Mouse (Mus musculus) ES-Bruce4 (cell line): ENCODE measurements around the gene Usp10.

Experiments used
- CTCF ChIP-seq: IDR thresholded peaks from one replicate; pipeline ENCODE4 v1.8.1; 2011; ENCODE audit warnings: low read depth, low read length
- EP300 ChIP-seq: IDR thresholded peaks from 2 replicates; pipeline ENCODE4 v1.6.1; 2011; ENCODE audit warnings: low read depth, low read length; ENCODE audit not compliant: insufficient read depth
- POLR2A ChIP-seq: IDR thresholded peaks from one replicate; pipeline ENCODE4 v1.8.1; 2011; ENCODE audit warnings: low read length; ENCODE audit not compliant: insufficient read depth

GRCm38 (mm10) chr8:120002348-120002747 lies 92.2 kb downstream of the Usp10 start:
- TF ChIP-seq POLR2A: no peak
- no peak for TF ChIP-seq CTCF
- no peak for TF ChIP-seq EP300
